In the genomic region with DNA sequence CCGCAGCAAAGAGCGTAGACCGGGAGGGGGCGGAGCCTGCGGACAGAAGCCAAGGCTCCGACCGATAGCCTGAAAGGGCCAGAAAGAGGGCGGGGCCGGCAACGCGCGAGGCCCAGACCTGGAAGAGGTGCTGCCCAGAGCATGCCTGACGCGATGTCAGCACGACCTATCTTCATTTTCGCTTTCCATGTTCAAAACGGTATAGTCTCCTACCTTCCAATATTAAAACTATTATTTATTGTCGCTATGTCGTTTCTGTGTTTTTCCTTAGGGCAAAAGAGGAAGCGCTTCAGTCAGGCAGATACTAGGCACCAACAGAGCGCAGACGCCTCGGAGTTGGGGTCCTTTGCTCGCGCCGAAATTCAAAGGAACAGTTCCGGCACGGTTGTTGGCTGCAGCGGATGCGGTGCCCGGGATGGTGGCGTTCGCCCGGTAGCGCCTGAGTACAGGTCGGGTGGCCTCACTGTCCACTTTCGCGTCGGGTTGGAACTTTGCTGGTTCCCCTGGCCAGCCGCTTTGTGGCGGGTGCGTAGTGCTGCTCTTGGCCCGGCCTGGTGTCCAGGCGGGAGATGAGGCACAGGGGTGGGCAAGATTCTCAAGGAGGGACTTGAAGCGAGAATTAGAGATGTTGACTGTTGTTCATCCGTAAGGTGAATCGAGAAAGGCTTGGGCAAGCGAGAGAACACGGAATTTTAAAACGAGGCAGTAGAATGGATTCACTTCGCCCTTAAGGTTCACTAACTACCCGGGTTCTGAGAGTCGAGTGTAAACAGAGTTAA, we compare ENCODE assay signal across 8 mouse cellular contexts. TPM values are rescaled to one million over a fixed set of nuclear protein-coding genes. Genes with fewer than 3 reads are reported as not detected.
DNase-seq lines count a peak whose midpoint lies in the region; ATAC-seq lines count a peak whose summit lies in the region.

A gene (plus strand): TSS at position 358 of the 779 bp plus-strand sequence.

- no peaks in the 10 kb centered on the region for H3K9me3 ChIP-seq in intestine, embryonic 14.5 days (ENCODE audit: control insufficient read depth, low read length)

- peaks cover 5% of the 10 kb centered on the region for H3K4me1 ChIP-seq in intestine, embryonic 14.5 days (replicated peaks; ENCODE audit: control insufficient read depth, insufficient read depth, low read length)

- H3K4me3 ChIP-seq in intestine, embryonic 14.5 days (ENCODE audit: low read depth, low read length), result peak within 1 kb of the TSS; percentile 94

- peak; percentile 86 to 91 for DNase-seq in adrenal gland, adult 18-20 months (ENCODE audit: low spot score in 2 of 2)
- peak; percentile 97 for DNase-seq in embryo, embryonic 11 days
- peak; percentile 91 for DNase-seq in gastrocnemius, postnatal 25 days
- DNase-seq in intestine, embryonic 14.5 days (ENCODE audit: low spot score), result peak; percentile 95
- DNase-seq in left cerebral cortex, postnatal 14 days (ENCODE audit: low spot score in 2 of 2), result peak; percentile 89 to 90
- peak; percentile 94 for DNase-seq in mesoderm, embryonic 11.5 days (ENCODE audit: low read depth, low spot score)
- DNase-seq in right cerebral cortex, postnatal 36 days (ENCODE audit: low spot score in 2 of 2), result peak; percentile 84 to 88
- DNase-seq in yolk sac, embryonic 10.5 days (ENCODE audit: low spot score), result peak; percentile 92

- peak; percentile 100 for ATAC-seq in intestine, embryonic 14.5 days (replicated peaks; ENCODE audit: low FRiP score, low TSS enrichment, low read depth)

- peaks cover 19% of the 10 kb centered on the region for H3K36me3 ChIP-seq in intestine, embryonic 14.5 days (ENCODE audit: control insufficient read depth, insufficient read depth, low read length)

- peak within 1 kb of the TSS; percentile 71 for H3K9ac ChIP-seq in intestine, embryonic 14.5 days (ENCODE audit: low read length)

- under 1% methylated on average over 53 of the region's 53 CpGs for WGBS in intestine, embryonic 14.5 days

- intact Hi-C loops in left cerebral cortex, postnatal 14 days (cut with DNase I), result no loop called here

- peak within 1 kb of the TSS; percentile 83 for H3K27ac ChIP-seq in intestine, embryonic 14.5 days (ENCODE audit: low read depth)

- no peaks in the 10 kb centered on the region for H3K27me3 ChIP-seq in intestine, embryonic 14.5 days (replicated peaks; ENCODE audit: control insufficient read depth, insufficient read depth, low read length)

- peak within 1 kb of the TSS; percentile 68 for H3K4me2 ChIP-seq in intestine, embryonic 14.5 days (ENCODE audit: low read length)

RNA-seq across cellular contexts. Expression of the gene that starts here (rescaled TPM):
- total RNA-seq in adrenal gland, adult 18-20 months (2021), result 1 to 10 TPM; 5.6 to 7.6 TPM
- 1 to 10 TPM; 1.0 to 2.5 TPM for total RNA-seq in gastrocnemius, postnatal 25 days (2021)
- polyA plus RNA-seq in intestine, embryonic 14.5 days (2014; fragmentation: Nextera tagmentation; extraction: Ambion mirVana), result 151 and 163 TPM in 2 replicates
- total RNA-seq in left cerebral cortex, postnatal 14 days (2021), result 1 to 10 TPM; 5.7 to 6.3 TPM

Comparison
In these comparisons a context has a peak if more than half of its experiments do, and no peak if none do; other contexts are left out.
1. Peak in every context shown above with its lines: DNase-seq, ATAC-seq, H3K4me3 ChIP-seq and H3K27ac ChIP-seq.